Comparison of ENCODE assay signal across 21 mouse cellular contexts in the genomic region with DNA sequence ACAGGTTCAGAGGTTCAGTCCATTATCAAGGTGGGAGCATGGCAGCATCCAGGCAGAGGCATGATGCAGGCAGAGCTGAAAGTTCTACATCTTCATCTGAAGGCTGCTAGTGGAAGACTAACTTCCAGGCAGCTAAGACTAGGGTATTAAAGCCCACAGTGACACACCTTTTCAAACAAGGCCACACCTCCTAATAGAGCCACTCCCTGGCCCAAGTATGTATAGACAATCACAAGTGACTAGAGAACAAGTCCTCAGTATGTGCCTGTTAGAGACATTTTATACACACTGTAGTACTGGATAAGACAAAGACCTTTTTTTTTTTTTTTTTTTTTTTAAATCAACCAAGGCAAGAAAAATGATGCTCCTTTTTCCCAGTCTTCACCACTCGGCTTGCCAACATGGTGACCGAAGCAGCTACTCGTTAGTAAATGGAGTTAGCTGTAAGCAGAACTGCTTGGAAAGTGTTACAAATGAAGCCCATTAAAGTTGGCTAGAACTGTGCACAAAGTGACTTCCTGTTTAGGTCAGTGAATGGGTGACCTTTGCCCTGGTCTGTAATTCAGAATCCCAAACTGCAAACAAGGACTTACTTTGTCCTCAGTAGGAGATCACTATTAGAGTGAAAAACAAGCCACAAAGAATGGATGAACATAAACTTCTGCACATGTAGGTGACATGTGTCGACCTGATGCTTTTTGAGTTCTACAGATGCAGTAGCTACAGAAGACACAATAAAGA.
A peak's percentile ranks its signal among the peaks of the same experiment; 100 is the strongest.
DNase-seq lines count a peak whose midpoint lies in the region; ATAC-seq and TF ChIP-seq lines count a peak whose summit lies in the region.
"Had no signal": no experiment of that assay in that cellular context is flagged by ENCODE, and none has a peak within 500 bp of the region (broad histone marks: within the 10 kb centered on the region; RNA-seq: fewer than 3 reads in every experiment).

No protein-coding gene starts in this region.

- no peaks in the 10 kb centered on the region for H3K9me3 ChIP-seq in kidney, embryonic 16.5 days (ENCODE audit: low read length)
- no peaks in the 10 kb centered on the region for H3K9me3 ChIP-seq in stomach, postnatal 0 days (ENCODE audit: control insufficient read depth, low read length)
- H3K9me3 ChIP-seq: hindbrain, embryonic 15.5 days; limb, embryonic 15.5 days; midbrain, embryonic 10.5 days; stomach, embryonic 15.5 days had no signal

- no peak for TF ChIP-seq CTCF in stomach, postnatal 0 days (IDR thresholded peaks at IDR 0.05; ENCODE audit: low read depth)

- H3K4me2 ChIP-seq in kidney, embryonic 16.5 days (replicated peaks; ENCODE audit: low read depth, low read length) = no peak overlapping the region
- H3K4me2 ChIP-seq in stomach, postnatal 0 days (replicated peaks; ENCODE audit: low read depth) = no peak overlapping the region
- H3K4me2 ChIP-seq: hindbrain, embryonic 15.5 days; limb, embryonic 15.5 days; lung, embryonic 14.5 days; stomach, embryonic 15.5 days had no signal

- WGBS in kidney, embryonic 16.5 days = 72% methylated on average over 4 of the region's 4 CpGs
- 56% methylated on average over 4 of the region's 4 CpGs for WGBS in stomach, postnatal 0 days

- H3K36me3 ChIP-seq in kidney, embryonic 16.5 days (ENCODE audit: insufficient read depth, low read length) = no peaks in the 10 kb centered on the region
- no peaks in the 10 kb centered on the region for H3K36me3 ChIP-seq in stomach, postnatal 0 days (ENCODE audit: control insufficient read depth, insufficient read depth, low read length)
- H3K36me3 ChIP-seq: embryonic facial prominence, embryonic 10.5 days; hindbrain, embryonic 15.5 days; limb, embryonic 15.5 days; midbrain, embryonic 10.5 days; stomach, embryonic 15.5 days had no signal

- DNase-seq in embryo, embryonic 10.5 days (ENCODE audit: low spot score) = peak; percentile 57
- DNase-seq in embryo, embryonic 11 days = no peak
- DNase-seq in kidney, adult 9 months = peak; percentile 74
- no peak for DNase-seq in stomach, postnatal 0 days (ENCODE audit: low spot score)
- DNase-seq in frontal cortex, adult 2 months (ENCODE audit: extremely low spot score in 1 of 2, low spot score in 1 of 2) = no peak
- no peak for DNase-seq in urinary bladder, postnatal 14 days (ENCODE audit: low spot score)
- DNase-seq: cerebellum, postnatal 10 days; lung, embryonic 14.5 days; lung, postnatal 4 days; right cerebral cortex, adult 18-20 months; thymus, postnatal 14 days had no signal

- no peaks in the 10 kb centered on the region for H3K27me3 ChIP-seq in kidney, embryonic 16.5 days (ENCODE audit: insufficient read depth, low read length)
- H3K27me3 ChIP-seq in stomach, postnatal 0 days (ENCODE audit: control insufficient read depth, insufficient read depth, low read length) = no peaks in the 10 kb centered on the region
- H3K27me3 ChIP-seq: hindbrain, embryonic 15.5 days; limb, embryonic 15.5 days; stomach, embryonic 15.5 days had no signal

- ATAC-seq in kidney, embryonic 16.5 days (ENCODE audit: low FRiP score, low TSS enrichment) = no peak
- ATAC-seq in stomach, postnatal 0 days (ENCODE audit: low FRiP score, low TSS enrichment) = peak; percentile 70
- ATAC-seq: forebrain, embryonic 16.5 days had no signal

- no peak overlapping the region for H3K9ac ChIP-seq in kidney, embryonic 16.5 days (replicated peaks; ENCODE audit: low read length)
- no peak overlapping the region for H3K9ac ChIP-seq in stomach, postnatal 0 days (ENCODE audit: low read length)
- H3K9ac ChIP-seq: hindbrain, embryonic 15.5 days; limb, embryonic 15.5 days; lung, embryonic 14.5 days; stomach, embryonic 15.5 days had no signal

- no peaks in the 10 kb centered on the region for H3K4me1 ChIP-seq in kidney, embryonic 16.5 days (ENCODE audit: insufficient read depth, low read length)
- H3K4me1 ChIP-seq in brown adipose tissue, adult 24 weeks (ENCODE audit: control insufficient read depth, insufficient read depth, insufficient read length, low read length) = peaks cover 37% of the 10 kb centered on the region
- peaks cover 7% of the 10 kb centered on the region for H3K4me1 ChIP-seq in stomach, postnatal 0 days (replicated peaks; ENCODE audit: control insufficient read depth, insufficient read depth)
- H3K4me1 ChIP-seq: hindbrain, embryonic 15.5 days had no signal

- TF ChIP-seq EP300 in stomach, postnatal 0 days (optimal IDR thresholded peaks at IDR 0.05) = no peak

- no peak overlapping the region for H3K4me3 ChIP-seq in kidney, embryonic 16.5 days (ENCODE audit: low read length)
- no peak overlapping the region for H3K4me3 ChIP-seq in brown adipose tissue, adult 24 weeks (ENCODE audit: insufficient read depth, low read depth, low read length)
- no peak overlapping the region for H3K4me3 ChIP-seq in stomach, postnatal 0 days (ENCODE audit: low read depth, low read length)
- H3K4me3 ChIP-seq: embryonic facial prominence, embryonic 10.5 days; hindbrain, embryonic 15.5 days; left cerebral cortex, adult 2 months; limb, embryonic 15.5 days; midbrain, embryonic 10.5 days; stomach, embryonic 15.5 days had no signal

- no peak overlapping the region for H3K27ac ChIP-seq in kidney, embryonic 16.5 days (ENCODE audit: low read length)
- peak overlapping the region; percentile 7; the same call in 1 of the 2 replicates for H3K27ac ChIP-seq in brown adipose tissue, adult 24 weeks (replicated peaks; ENCODE audit: low read depth, low read length)
- peak overlapping the region; percentile 36 for H3K27ac ChIP-seq in stomach, postnatal 0 days (replicated peaks)
- H3K27ac ChIP-seq: embryonic facial prominence, embryonic 10.5 days; hindbrain, embryonic 15.5 days; kidney, postnatal 0 days; left cerebral cortex, adult 2 months; limb, embryonic 15.5 days; midbrain, embryonic 10.5 days; stomach, embryonic 15.5 days had no signal

Comparison
In these comparisons a context has a peak if more than half of its experiments do, and no peak if none do; other contexts are left out.
1. DNase-seq: peak in embryo, embryonic 10.5 days (single experiment) and kidney, adult 9 months (single experiment); none in embryo, embryonic 11 days (single experiment), stomach, postnatal 0 days (single experiment), frontal cortex, adult 2 months (0 of 2) and urinary bladder, postnatal 14 days (single experiment).